Mouse (Mus musculus) liver, postnatal 0 days (tissue): Measurements from ENCODE around the gene Xpo6. TPM values are rescaled to one million over a fixed set of nuclear protein-coding genes. Genes with fewer than 3 reads are reported as not detected.

Source experiments
- ATAC-seq: fragments of 200-750 bp; cut with Nextera tagmentation; 2 replicates; pipeline ENCODE4 v1.8.0; 2017; ENCODE audit warnings: mild to moderate bottlenecking, moderate library complexity
- DNase-seq: peaks from one replicate; pipeline ENCODE4 v3.0.0-alpha.2; 2016
- H3K27ac ChIP-seq: fragments of 300-500 bp; sonication (generic); 2 replicates; pipeline ENCODE4 v1.5.1; 2014; ENCODE audit warnings: antibody characterized with exemption, moderate library complexity, mild to moderate bottlenecking, low read depth
- H3K27me3 ChIP-seq: fragments of 300-500 bp; sonication (generic); 2 replicates; pipeline ENCODE4 v1.6.1; 2014; ENCODE audit warnings: low read length, control low read depth, mixed read lengths; ENCODE audit not compliant: insufficient read depth
- H3K36me3 ChIP-seq: fragments of 300-500 bp; sonication (generic); replicated peaks from 2 replicates; pipeline ENCODE4 v1.6.1; 2014; ENCODE audit warnings: mild to moderate bottlenecking, control low read depth, low read length, moderate library complexity, mixed read lengths; ENCODE audit not compliant: insufficient read depth
- H3K4me1 ChIP-seq: fragments of 300-500 bp; sonication (generic); 2 replicates; pipeline ENCODE4 v1.6.1; 2014; ENCODE audit warnings: antibody characterized with exemption, mild to moderate bottlenecking, control low read depth; ENCODE audit not compliant: insufficient read depth
- H3K4me2 ChIP-seq: fragments of 300-500 bp; sonication (generic); 2 replicates; pipeline ENCODE4 v1.6.1; 2014; ENCODE audit warnings: low read depth, mild to moderate bottlenecking, low read length, moderate library complexity, mixed read lengths
- H3K4me3 ChIP-seq: fragments of 300-500 bp; sonication (generic); 2 replicates; pipeline ENCODE4 v1.5.1; 2014; ENCODE audit warnings: low read depth, low read length
- H3K9ac ChIP-seq: fragments of 300-500 bp; sonication (generic); replicated peaks from 2 replicates; pipeline ENCODE4 v1.6.1; 2014; ENCODE audit warnings: mild to moderate bottlenecking, moderate library complexity
- H3K9me3 ChIP-seq: fragments of 300-500 bp; sonication (generic); 2 replicates; pipeline ENCODE4 v1.6.1; 2016; ENCODE audit warnings: mild to moderate bottlenecking, control low read depth, low read length, mixed read lengths
- CTCF ChIP-seq: sonication (generic); IDR thresholded peaks from 2 replicates; pipeline ENCODE4 v1.5.1; 2016; ENCODE audit warnings: antibody characterized with exemption, low read depth
- EP300 ChIP-seq: IDR thresholded peaks from 2 replicates; pipeline ENCODE4 v1.6.1; 2016; ENCODE audit warnings: antibody characterized with exemption, low read depth, mild to moderate bottlenecking
- WGBS: fragments of 180-500 bp; shearing (Covaris S2); extraction: QIAGEN DNeasy Blood & Tissue Kit; methylation state at CpG from one replicate; pipeline ENCODE4 v1.1.7; 2014; ENCODE audit not compliant: insufficient replicate concordance; 5-methylcytosine and 5-hydroxymethylcytosine counted together
- polyA plus RNA-seq: library from polyadenylated mRNA; unstranded; fragments of >200 nt; fragmentation: Nextera tagmentation; extraction: Ambion mirVana; gene quantifications from 2 replicates; pipeline ENCODE4 v1.2.1, GENCODE M21; 2015

The Xpo6 gene
- polyA plus RNA-seq, 1 experiment from 2014 or later: 12.7 TPM

DNA sequence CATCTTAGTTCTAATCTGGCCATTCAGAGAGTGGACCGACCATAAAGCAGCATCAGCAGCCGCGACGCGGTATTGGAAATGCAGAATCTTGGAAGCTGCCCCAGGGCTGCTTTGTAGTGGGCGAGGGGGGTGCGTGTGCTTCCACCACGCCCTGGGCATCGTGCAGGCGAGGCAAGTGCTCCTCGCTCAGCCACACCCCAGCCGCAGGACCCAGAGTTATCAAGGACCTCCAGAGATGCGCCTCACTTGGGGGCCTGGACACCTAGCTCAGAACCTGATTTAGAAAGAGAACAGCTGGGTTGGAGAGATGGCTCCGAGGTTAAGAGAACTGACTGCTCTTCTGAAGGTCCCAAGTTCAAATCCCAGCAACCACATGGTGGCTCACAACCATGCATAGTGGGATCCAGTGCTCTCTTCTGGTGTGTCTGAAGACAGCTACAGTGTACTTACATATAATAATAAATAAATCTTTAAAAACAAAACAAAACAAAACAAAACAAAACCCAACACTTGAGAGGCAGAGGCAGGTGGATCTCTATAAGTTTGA, 40.6 kb upstream of the Xpo6 start:
- H3K9me3 ChIP-seq: no peaks in the 10 kb centered on the region
- WGBS: 62% methylated on average over 14 of the region's 14 CpGs
- DNase-seq: no peak
- no peak overlapping the region for H3K4me2 ChIP-seq
- H3K27ac ChIP-seq: no peak overlapping the region
- TF ChIP-seq CTCF: no peak
- no peak for TF ChIP-seq EP300
- no peaks in the 10 kb centered on the region for H3K36me3 ChIP-seq
- H3K27me3 ChIP-seq: no peaks in the 10 kb centered on the region
- no peak overlapping the region for H3K9ac ChIP-seq
- peaks cover 9% of the 10 kb centered on the region for H3K4me1 ChIP-seq
- ATAC-seq: peak; percentile 54
- H3K4me3 ChIP-seq: no peak overlapping the region

DNA sequence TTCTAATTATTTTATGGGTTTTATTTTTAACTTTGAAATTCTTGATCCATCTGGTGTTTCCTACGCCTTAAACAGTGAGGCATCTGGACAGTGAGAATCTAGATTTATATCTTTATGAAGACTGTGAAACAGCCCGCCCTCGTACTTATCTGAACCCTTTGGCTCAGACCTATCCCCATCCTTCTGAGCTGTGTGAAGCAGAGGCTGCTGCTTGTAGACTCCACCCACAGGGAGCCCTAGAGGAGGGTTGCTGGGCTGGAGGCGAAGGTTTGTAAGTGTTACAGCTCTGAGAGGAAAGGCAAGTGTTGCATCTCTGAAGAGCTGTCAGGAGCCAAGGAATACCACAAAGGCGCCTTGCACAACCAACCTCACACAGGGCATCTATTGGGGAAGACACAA, 36.5 kb upstream of the Xpo6 start:
- H3K4me1 ChIP-seq: peaks cover 17% of the 10 kb centered on the region
- H3K27me3 ChIP-seq: no peaks in the 10 kb centered on the region
- H3K4me2 ChIP-seq: peak overlapping the region; percentile 7; the same call in 1 of the 2 replicates
- ATAC-seq: no peak
- 0 out of 2 replicates have a peak overlapping the region, but pooled peaks have one; percentile 30 for H3K27ac ChIP-seq
- WGBS: 49% methylated on average over 5 of the region's 5 CpGs
- DNase-seq: no peak
- no peak overlapping the region for H3K4me3 ChIP-seq
- H3K9ac ChIP-seq: no peak overlapping the region
- H3K9me3 ChIP-seq: no peaks in the 10 kb centered on the region
- no peaks in the 10 kb centered on the region for H3K36me3 ChIP-seq
- TF ChIP-seq CTCF (no peak), EP300 (no peak)

DNA sequence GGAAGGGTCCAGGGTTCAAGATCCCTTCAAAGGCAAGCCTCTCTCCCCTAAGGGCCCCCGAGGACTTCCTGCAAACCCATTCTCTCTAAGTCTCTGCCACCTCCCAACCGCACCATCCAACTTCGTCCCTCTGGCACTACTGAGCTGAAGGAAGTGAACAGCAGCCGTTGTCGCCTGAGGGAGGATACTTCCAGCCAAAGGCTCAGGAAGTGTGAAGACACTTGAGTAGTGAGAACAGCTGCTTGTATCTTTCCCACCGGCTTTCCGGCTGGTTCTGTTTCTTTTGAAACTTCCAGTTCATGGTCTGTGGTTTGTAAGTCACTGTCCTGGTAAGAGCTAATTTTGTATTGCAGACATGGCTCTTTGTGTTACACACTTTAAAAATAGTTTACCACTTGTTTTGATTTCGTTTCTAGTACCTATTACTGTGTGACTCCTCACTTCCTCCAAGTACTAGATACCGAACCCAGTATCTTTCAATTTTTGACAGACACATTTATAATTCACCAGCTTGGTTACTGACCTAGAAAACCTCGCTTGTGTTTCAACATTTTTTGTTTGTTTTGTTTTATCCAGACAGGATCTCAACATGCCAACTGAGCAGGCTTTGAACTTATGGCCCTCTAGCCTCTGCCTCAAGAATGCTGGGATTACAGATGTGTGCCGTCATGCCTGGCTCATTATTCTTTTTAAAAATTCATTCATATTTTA, 35.9 kb upstream of the Xpo6 start:
- 28% methylated on average over 11 of the region's 11 CpGs for WGBS

GRCm38 (mm10) chr7:126234611-126235010, 34.3 kb upstream of the Xpo6 start:
- no peak overlapping the region for H3K9ac ChIP-seq
- TF ChIP-seq CTCF: no peak
- no peak for TF ChIP-seq EP300
- WGBS: 66% methylated on average over 3 of the region's 3 CpGs
- ATAC-seq (no peak), DNase-seq (no peak)
- H3K9me3 ChIP-seq: no peaks in the 10 kb centered on the region
- no peak overlapping the region for H3K4me3 ChIP-seq
- H3K27ac ChIP-seq: no peak overlapping the region
- H3K36me3 ChIP-seq: no peaks in the 10 kb centered on the region
- H3K4me2 ChIP-seq: no peak overlapping the region
- H3K4me1 ChIP-seq: peaks cover 25% of the 10 kb centered on the region
- no peaks in the 10 kb centered on the region for H3K27me3 ChIP-seq

More for the DNA sequence above, 35.9 kb upstream of the Xpo6 start:
- Histone ChIP-seq H3K36me3 (no peaks in the 10 kb centered on the region), H3K9me3 (no peaks in the 10 kb centered on the region), H3K4me2 (peak overlapping the region; percentile 15), H3K4me3 (no peak overlapping the region), H3K9ac (no peak overlapping the region), H3K27me3 (no peaks in the 10 kb centered on the region), H3K4me1 (peaks cover 17% of the 10 kb centered on the region), H3K27ac (peak overlapping the region; percentile 53)
- no peak for TF ChIP-seq CTCF
- no peak for TF ChIP-seq EP300
- ATAC-seq (peak; percentile 56), DNase-seq (peak; percentile 23)

- Histone ChIP-seq H3K27me3 (no peaks in the 10 kb centered on the region), H3K9me3 (no peaks in the 10 kb centered on the region), H3K4me2 (no peak overlapping the region), H3K4me3 (no peak overlapping the region), H3K27ac (no peak overlapping the region), H3K4me1 (peaks cover 25% of the 10 kb centered on the region), H3K9ac (no peak overlapping the region), H3K36me3 (no peaks in the 10 kb centered on the region)
- TF ChIP-seq EP300 (no peak), CTCF (no peak)
- WGBS: 60% methylated on average over 7 of the region's 8 CpGs
- ATAC-seq (no peak), DNase-seq (no peak)
These were observed 32.2 kb upstream of the Xpo6 start for GRCm38 (mm10) chr7:126232345-126233071.
